Mouse (Mus musculus) megakaryocyte, embryonic 14.5 days (primary cell): ENCODE measurements around the gene Sox15.

Experiments used
- FLI1 ChIP-seq: IDR thresholded peaks from 2 replicates; pipeline ENCODE4 v1.6.1; 2012; ENCODE audit warnings: low read length, inconsistent platforms, mixed read lengths
- GATA1 ChIP-seq: IDR thresholded peaks from 3 replicates; pipeline ENCODE4 v1.6.1; 2012; ENCODE audit warnings: mixed read lengths, low read length, inconsistent platforms, borderline replicate concordance

GRCm38 (mm10) chr11:69661221-69661881 lies 6.2 kb downstream of the Sox15 start:
- TF ChIP-seq GATA1: no peak
- no peak for TF ChIP-seq FLI1
